Mouse (Mus musculus) embryo, embryonic 9.5 days (tissue): Measurements from ENCODE around the gene Aifm1.

Experiments used
- DNase-seq: peaks from one replicate; pipeline ENCODE4 v3.0.0-alpha.2; 2017; ENCODE audit errors: extremely low spot score

Gene Aifm1

DNA sequence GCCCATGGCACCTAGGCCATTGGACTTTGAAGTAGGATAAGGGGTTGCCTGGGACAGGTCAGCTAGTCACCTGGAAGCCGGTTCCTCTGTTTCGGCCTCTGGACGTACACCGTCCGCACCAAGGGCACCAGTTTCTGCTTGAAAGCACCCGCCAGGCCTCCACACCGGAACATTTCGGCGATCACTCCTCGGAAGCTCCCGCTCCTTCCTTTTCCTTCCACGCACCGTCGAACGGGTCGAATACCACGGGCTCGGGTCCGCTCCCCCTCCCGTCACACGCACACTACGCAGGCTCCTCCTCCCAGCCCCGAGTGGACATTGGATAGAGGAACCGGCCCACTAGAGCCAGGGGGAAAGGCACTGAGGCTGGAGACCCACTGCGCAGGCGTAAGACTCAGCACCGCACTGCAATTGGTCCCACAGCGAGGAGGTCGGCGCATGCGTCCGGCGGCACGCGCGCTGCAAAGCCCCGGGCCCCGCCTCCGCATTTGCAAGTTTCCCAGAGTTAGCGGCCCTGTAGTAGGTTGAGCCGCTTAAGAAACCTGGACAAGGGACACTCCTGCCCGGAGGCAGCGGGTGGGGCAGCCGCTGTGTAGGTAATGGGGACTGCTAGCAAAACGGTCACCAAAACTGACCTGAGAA is at the start of gene Aifm1:
TSS of gene Aifm1 (minus strand) at position 398 of the 642 bp plus-strand sequence.
- DNase-seq = peak; percentile 84

DNA sequence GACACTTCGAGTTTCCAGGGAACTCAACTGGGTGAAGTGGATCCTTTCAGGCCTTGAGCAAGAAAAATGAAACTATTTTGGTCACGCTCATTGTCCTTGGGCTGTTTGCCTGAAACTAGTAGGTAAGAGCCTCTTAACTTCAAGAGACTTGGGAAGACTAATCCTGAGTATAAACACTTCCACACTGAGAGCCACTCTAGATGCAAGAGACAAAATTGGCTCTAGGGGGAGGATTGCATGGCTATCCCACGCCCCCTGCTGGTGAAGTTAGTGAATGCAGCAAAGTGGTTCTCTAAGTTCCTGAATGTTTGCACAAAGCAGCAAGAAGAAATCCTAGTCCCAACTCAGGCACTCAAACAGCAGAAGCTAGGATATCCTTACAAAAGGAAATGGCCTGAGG is 18.8 kb upstream of the Aifm1 start:
- peak; percentile 62 for DNase-seq

DNA sequence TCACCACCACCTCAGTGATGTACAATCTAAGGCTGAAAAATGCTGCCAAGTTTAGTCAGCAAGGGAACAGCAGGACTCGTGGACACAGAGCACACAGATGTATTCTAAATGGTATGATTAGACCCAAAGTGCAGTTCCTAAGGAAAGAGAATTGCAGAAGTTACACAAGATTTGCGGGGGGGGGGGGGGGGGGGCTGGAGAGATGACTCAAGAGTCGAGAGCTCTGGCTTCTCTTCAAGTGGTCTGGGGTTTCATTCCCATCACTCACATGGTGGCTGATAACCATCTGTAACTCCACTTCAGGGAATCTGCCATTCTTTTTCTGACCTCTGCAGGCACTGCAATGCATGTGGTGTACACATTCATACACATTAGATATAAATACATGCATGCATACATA is 13.1 kb upstream of the Aifm1 start:
- DNase-seq = no peak

DNA sequence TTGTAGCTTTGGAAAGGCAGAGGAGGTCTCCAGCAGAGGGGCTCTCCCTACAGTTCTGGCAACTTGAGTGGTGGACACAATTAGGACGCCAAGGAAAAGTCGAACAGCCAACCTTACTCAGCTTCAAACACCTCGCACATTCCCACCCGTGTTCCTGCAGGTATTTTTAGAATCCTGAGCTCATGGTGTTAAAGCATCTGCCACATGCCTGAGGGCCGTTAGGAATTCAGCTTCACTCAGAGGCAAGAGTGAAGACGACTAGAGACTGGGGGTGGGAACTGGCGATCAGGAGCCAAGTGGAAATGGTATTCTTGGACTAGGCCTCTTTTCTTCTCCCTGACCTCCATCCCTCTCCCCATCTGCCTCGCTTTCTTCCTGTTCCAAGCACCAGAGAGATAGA is 12.5 kb upstream of the Aifm1 start:
- no peak for DNase-seq

DNA sequence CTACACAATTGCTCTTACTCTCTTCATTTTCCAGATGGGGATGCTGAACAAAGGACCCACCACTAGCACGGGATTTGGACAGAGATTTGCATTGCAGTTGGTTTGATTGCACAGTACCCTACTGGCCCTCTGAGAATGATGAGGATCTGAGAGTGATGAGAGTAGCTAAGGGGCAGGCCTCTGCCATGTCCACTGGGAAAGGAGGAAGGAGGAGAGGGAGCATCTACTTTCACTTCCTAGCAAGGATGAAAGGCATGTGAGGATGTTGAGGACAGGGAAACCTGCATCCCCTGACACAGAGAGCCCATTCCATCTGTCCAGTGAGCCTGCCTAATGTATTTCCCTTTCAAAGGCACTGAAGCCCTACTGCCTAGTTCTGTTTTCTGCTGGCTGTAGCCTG is 12.0 kb upstream of the Aifm1 start:
- no peak for DNase-seq

DNA sequence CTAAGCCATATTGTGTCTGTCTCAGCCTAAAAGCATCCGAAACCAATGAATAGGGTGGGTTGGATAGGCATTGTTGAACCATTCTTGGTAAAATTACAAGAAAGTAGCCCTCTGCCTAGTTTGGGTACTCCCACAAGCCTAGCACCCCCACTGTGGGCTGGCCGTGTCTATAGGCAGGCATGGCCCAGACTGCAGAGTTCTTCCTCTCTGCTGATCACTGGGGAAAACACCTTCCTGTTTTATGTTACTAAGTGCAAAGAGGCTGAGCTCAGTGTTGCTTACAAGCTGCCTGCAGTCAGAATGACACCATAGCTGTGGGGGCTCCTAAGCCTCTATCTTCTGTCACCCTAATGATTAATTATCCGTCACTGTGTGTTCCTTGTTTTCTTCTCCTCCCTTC is 10.1 kb upstream of the Aifm1 start:
- DNase-seq = no peak

DNA sequence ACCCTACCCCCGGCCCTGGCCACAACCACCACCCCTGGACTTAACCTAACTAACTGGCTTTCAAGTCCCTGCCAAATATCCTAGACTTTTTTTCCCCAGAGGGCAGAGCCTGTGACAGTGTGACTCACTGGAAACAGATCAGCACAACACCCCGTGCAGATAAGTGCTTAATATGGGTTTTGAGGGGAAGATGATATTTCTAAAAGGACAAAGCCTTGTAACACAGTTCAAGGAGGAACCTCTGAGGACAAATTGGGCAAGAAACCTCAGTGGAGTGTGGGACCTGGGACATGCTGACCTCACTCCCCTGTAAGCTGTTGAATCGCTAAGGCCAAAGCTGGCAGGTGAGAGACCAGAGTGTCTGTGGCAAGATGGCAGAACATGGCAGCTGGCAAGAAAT is 8.3 kb upstream of the Aifm1 start:
- DNase-seq = no peak

DNA sequence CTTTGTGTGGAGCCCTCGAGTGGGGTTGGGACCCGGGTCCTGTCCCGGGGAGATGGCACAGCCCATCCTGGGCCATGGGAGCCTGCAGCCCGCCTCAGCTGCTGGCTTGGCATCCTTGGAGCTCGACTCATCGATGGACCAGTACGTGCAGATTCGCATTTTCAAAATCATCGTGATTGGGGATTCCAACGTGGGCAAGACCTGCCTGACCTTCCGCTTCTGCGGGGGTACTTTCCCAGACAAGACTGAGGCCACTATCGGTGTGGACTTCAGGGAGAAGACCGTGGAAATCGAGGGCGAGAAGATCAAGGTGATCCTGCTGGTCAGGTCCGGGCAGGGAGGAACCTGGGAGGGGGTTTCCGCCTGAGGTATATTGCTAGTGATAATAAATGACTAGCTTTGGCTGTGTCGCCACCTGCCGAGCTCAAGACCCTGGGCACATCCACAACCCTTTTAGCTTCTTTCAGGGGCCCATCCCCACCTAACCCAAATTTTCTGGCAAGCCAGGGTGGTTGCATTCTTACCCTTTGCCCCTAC is 6.3 kb upstream of the Aifm1 start:
- DNase-seq = peak; percentile 15

DNA sequence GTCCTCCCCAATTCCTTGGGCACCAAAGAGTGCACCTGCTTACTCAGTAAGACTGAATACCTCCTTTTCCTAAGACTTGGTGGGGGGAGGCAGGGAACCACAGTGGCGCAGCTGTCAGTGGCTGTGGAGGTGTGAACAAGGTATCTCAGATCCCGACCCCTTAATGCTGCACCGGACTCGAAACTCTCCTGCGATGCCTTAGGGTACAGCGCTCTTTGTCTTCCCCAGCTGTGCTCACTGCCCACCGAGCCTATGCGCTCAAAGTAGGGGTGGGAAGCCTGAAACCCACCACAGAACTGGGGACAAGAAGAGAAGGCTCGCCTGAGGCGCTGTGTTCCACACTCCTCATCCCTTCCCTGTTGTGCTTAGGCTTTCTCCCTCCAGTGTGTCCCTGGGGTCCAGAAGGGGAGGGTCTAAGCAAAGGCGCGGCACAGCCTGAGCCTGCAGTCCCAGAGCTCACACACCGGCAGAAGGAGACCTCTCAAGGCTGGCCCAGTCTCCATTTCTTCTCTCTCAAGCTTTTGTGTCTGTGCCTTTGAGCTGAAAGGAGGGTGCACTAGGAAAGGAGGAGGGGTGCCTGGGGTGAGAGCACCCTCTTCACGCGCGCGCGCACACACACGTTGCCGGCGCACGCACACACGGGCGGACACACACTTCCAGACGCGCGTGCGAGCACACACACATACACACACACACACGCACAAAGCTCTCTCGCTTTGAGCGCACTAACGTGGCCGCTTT is 5.6 kb upstream of the Aifm1 start, which contains the start of gene Rab33a:
TSS of gene Rab33a (plus strand) at position 478 of the 741 bp plus-strand sequence.
- DNase-seq = peak; percentile 25

DNA sequence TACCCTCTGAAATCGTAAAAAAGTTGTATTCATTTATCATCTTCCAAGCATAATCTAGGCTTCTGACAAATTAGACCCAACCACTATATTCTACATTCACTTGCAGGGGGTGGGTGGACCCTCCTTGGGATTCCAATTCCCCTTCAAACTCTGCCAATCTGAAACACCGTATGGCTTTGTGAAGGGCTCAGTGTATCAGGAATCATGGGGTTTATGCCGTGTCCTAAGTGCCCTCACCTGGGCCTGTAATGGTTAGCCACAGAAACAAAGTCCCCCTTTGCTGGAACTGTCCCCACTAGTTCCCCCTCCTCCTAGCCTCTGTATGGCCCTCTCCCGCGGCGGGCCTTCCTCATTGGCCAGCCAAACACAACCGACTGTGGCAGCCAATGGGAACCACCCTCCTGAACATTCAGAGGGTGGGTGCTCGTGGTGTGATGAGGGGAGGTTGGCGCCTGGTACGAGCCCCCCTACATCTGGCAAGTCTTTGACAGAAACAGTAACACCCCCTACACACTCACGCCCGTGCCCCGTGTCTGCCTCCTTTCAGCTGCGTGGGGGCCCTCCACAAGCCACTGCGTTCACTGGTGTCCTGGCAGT is 4.9 kb upstream of the Aifm1 start:
- peak; percentile 35 for DNase-seq

DNA sequence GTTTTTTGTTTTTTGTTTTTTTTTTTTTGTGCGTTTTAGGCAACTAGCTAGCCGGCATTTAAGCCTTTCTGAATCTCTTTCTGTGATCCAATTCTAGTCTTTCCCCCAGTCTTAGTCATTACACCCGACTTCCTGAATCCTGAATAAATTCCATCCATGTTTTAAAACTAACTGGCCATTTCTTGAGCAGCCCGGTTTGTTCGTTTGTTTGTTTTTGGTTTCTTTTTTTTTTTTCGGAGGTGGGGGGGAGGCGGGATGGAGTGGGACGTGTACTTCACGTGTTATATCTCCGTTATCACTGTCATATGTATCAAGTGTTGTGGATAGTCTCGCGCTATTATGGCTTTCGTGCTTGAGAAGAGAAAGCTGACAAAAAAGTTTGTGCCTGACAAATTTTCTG is 461 bp upstream of the Aifm1 start:
- DNase-seq = no peak

DNA sequence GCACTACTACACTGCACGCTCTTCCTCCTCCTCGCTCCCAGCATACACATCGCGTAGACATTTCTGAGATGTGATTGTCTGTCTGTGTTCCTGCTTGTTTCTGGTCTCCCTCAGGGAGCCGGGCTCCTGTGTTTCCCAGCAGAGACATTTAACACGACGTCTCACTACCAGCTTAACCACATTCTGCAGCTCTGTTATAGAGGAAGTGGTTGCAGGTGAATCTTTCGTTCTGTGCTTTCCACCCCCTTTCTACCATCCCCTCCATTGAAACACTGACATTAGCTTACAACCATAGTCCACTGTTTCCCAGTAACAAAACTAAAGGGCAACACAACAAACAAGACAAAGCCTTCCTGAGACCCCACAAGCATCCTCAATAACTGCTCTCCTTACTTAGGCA is 19.6 kb downstream of the Aifm1 start:
- DNase-seq = no peak

DNA sequence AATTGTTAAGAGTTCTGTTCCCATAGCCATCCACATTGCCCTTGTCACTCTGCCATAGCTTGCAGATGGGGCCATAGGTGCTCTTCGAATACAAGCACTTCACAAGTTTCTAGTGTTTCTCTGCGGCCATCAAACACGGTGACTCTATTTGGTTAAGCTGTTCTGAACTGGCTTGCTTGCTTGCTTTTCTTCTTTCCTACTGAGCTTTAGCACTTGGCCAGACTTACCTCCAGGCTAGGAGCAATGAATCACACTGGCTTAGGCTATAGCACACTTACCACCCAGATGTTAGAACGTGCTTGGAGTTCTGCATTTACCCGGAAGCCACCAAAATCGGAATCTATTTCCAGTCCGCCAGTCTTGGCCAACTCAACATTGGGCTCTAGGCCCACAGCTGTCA is 31.7 kb downstream of the Aifm1 start:
- no peak for DNase-seq

DNA sequence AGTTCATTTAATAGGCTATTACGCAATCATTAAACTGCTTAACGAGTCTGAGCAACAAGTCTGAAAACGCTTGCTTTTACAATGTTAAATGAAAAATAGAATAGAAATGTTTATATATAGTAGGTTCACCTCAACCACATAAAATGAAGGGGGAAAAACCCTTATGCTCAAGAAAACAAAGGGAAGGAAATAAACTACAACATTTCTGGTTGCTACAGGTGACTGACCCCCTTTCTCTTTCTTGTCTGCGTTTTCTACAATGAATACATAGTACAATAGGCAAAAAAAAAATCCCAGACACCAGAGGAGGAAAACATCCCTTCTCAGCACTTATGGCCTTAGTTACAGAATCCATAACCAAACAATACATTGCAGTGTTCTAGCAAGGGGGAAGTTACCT is 32.3 kb downstream of the Aifm1 start:
- DNase-seq = no peak

DNA sequence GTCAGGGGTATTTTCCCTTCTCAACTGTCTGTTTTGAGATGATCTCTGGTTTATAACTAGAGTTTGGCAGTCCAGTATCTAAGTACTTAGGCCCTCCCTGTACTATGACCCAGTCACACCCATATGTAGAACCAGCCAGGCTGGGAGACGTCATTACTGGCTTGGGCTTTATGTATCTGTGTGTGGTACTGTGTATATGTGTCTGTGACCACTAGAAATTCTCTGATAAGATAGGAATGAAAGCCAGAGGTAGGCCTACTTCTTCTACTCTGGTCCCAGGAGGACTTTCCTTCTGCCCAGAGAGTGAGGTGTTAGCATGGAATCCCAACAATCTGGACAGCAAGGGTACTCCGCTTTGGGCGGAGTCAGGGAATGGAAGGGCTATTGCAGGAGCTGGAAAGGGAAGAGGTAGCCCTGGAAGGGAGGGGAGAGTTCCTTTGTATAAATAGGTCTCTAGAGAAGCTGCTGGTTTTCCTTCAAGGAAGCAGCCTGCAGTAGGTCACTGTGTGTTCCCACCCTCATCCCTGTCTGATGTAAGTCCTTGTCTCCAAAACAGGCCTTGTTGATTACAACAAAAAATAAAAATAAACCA is 45.9 kb downstream of the Aifm1 start:
- no peak for DNase-seq

DNA sequence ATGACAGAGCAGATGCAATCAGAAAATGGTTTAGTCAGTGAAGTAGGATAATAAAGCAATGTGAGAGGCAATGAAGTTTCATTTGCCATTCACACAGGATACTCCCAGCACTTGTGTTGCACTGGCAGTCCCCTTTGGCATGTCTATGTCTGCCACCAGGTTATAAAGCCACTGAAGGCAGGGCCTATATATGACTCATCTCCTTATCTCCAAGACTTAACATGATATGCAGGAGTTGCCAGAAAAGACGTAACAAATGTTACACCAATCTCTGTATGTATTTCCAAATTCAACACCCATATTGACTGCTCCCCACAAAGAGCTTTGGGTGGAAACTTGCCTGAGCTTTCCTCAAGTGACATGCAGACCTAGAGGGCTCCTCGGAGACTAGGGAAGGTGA is 47.2 kb downstream of the Aifm1 start:
- DNase-seq = no peak

DNA sequence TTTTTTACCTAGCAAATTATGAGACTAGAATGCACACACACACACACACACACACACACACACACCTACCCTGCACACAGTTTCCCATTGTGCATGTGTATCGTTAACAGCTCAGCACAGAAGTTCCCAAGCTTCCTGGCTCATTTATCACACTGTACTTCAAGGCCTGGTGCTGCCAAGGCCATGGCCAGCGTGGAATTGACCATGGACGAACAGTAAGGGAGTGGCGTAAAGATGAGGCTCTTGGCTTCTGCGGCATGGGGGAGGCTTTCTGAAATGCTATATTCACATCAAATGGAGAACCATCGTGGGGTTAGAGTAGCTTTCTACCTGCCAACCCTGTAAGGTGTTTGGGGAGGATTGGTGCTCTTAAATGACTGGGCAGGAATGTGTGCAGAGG is 48.9 kb downstream of the Aifm1 start:
- no peak for DNase-seq

DNA sequence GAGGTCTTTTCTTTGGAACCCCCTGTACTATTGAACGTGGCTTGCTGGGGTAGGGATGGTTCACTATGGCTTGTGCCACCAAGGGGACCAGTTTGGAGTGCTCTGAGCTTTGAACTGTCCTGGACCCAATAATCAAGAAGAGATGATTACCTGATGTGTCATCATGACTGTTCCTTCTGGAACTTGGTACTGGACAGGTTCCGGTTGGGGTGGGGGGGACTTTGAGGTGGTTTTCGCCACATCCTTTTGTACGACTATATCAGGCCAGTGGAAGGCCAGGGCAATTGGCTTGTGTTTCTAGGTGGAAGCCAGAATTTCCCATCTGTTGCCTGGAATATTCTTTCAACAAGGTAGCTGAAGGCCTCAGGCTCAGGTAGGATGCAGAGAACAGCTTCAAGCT is 49.7 kb downstream of the Aifm1 start:
- no peak for DNase-seq

DNA sequence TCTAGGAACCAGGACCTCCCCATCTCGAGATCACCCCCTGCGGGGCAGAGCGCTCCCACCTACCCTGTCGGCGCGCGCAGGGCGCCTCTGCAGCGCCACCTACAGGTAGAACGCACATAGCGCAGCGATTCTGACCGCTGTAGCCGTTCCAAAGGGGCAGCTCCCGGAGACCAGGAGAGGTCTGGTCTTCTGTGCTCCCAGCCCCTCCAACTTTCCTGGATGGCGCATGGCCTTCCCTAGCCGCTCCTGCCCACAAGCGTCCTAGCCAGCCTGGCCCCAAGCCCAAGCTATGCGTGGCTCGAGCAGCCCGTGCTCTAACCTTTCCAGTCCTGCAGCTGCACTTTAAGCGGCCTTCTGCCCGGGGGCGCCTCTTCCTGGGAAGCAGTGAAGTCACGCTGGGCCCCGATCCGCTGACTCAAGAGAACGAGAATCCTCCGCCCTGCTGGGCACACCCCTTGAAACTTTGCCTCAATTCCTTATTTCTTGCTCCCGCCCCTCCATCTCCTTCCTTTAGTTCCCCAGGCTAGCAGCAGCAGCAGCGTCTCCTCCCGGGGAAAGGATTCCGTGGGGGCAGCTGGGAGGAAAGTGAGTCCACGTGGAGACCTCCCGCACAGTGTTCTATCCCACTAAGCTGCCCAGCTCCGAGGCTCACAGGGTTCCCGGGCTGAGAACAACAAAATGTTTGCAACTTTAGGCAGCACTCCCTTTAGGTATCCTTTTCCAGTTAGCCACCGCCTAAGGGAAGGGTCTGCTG is 50.4 kb downstream of the Aifm1 start, which contains the start of gene Elf4:
TSS of gene Elf4 (minus strand) at position 379 of the 754 bp plus-strand sequence.
- peak; percentile 81 for DNase-seq

DNA sequence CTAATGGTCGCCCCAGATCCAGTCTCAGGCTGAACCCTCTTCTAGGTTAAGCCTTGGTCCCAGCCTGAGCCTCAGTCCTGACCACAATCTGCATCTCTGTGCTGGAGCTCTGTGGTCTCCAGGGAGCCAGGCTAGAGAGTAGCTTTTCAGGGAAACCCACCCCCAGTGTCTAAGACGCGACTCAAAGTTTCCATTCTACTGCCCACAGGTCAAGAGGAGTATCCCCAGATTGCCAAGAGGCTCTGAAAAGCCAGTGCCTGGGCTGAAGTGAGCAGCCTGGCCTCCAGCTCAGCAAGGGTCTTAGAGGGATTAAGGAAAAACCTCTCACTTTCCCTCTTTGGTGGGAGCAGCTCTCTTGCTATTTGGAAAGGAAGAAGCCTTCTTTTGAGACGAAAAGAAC is 51.1 kb downstream of the Aifm1 start:
- no peak for DNase-seq

DNA sequence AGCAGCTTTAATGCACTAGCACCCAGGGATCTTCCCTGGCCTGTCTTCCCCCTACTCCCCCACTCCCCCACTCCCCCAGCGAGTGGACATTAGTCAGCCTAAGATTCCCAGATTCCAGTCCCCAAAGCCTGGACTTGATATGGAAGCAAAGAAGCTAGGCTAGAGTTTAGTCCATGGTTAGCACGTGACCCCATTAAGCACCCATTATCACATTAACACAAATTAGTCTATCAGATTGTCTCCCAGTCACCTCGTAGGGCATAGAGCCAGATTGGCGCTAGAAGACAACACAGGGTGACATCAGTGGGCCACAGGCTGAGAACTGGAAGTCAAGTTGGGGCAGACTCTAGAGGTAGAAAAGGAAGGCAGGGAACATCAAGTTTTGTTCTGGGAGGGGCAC is 52.4 kb downstream of the Aifm1 start:
- no peak for DNase-seq

DNA sequence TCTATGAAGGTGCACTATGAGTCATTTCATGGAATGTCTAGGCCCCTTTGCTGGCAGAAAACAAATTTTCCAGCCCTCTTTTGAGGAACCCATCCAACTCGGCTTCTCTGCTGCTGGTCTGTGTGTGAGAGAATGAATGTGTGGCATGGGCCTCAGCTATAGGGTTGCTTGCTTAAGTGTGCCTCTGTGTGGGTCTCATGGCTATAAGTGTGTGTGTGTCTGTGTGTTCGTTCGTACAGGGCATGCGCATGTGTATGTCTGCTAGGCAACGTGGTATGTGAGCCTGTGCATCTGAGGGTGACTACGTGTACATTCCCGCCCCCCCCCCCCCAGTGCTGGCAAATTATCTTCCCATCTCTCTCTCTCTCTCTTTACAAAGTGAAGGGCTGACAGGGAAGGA is 52.9 kb downstream of the Aifm1 start:
- DNase-seq = no peak
